Mouse (Mus musculus): ENCODE measurements around the gene Hoxb9. TPM values are rescaled to one million over a fixed set of nuclear protein-coding genes. Genes with fewer than 3 reads are reported as not detected.

The Hoxb9 gene
- total RNA-seq, 1 experiment from 2014 or later, result 0.30 TPM

- ATAC-seq (replicated peaks in 1 of 2; ENCODE audit: insufficient read depth in 1 of 2, low FRiP score in 2 of 2, low TSS enrichment in 1 of 2, low read depth in 1 of 2, poor library complexity in 2 of 2, severe bottlenecking in 2 of 2), result no peak
Observed at GRCm38 (mm10) chr11:96263636-96264389, 7.4 kb upstream of the Hoxb9 start.

- ATAC-seq (replicated peaks in 1 of 2; ENCODE audit: insufficient read depth in 1 of 2, low FRiP score in 2 of 2, low TSS enrichment in 1 of 2, low read depth in 1 of 2, poor library complexity in 2 of 2, severe bottlenecking in 2 of 2), result no peak
Observed at GRCm38 (mm10) chr11:96264390-96265020, 6.8 kb upstream of the Hoxb9 start.

GRCm38 (mm10) chr11:96265954-96266353 is 5.3 kb upstream of the Hoxb9 start:
- no peak for ATAC-seq (replicated peaks in 1 of 2; ENCODE audit: insufficient read depth in 1 of 2, low FRiP score in 2 of 2, low TSS enrichment in 1 of 2, low read depth in 1 of 2, poor library complexity in 2 of 2, severe bottlenecking in 2 of 2)

GRCm38 (mm10) chr11:96267021-96267920 is 4.0 kb upstream of the Hoxb9 start:
- no peak for ATAC-seq (replicated peaks in 1 of 2; ENCODE audit: insufficient read depth in 1 of 2, low FRiP score in 2 of 2, low TSS enrichment in 1 of 2, low read depth in 1 of 2, poor library complexity in 2 of 2, severe bottlenecking in 2 of 2)

- no peak for ATAC-seq (replicated peaks in 1 of 2; ENCODE audit: insufficient read depth in 1 of 2, low FRiP score in 2 of 2, low TSS enrichment in 1 of 2, low read depth in 1 of 2, poor library complexity in 2 of 2, severe bottlenecking in 2 of 2)
Observed at GRCm38 (mm10) chr11:96268031-96268745, 3.1 kb upstream of the Hoxb9 start.

- ATAC-seq (replicated peaks in 1 of 2; ENCODE audit: insufficient read depth in 1 of 2, low FRiP score in 2 of 2, low TSS enrichment in 1 of 2, low read depth in 1 of 2, poor library complexity in 2 of 2, severe bottlenecking in 2 of 2), result peak; percentile 9 to 42; a peak in 1 of 4 replicates
Observed at GRCm38 (mm10) chr11:96269869-96270268, 1.4 kb upstream of the Hoxb9 start.

GRCm38 (mm10) chr11:96271541-96272011 is 319 bp downstream of the Hoxb9 start:
- ATAC-seq (replicated peaks in 1 of 2; ENCODE audit: insufficient read depth in 1 of 2, low FRiP score in 2 of 2, low TSS enrichment in 1 of 2, low read depth in 1 of 2, poor library complexity in 2 of 2, severe bottlenecking in 2 of 2), result no peak

GRCm38 (mm10) chr11:96272024-96272921 is 1.0 kb downstream of the Hoxb9 start:
- ATAC-seq (replicated peaks in 1 of 2; ENCODE audit: insufficient read depth in 1 of 2, low FRiP score in 2 of 2, low TSS enrichment in 1 of 2, low read depth in 1 of 2, poor library complexity in 2 of 2, severe bottlenecking in 2 of 2), result no peak

GRCm38 (mm10) chr11:96274428-96274827 is 3.2 kb downstream of the Hoxb9 start:
- no peak for ATAC-seq (replicated peaks in 1 of 2; ENCODE audit: insufficient read depth in 1 of 2, low FRiP score in 2 of 2, low TSS enrichment in 1 of 2, low read depth in 1 of 2, poor library complexity in 2 of 2, severe bottlenecking in 2 of 2)

GRCm38 (mm10) chr11:96275896-96276295 is 4.6 kb downstream of the Hoxb9 start:
- ATAC-seq (replicated peaks in 1 of 2; ENCODE audit: insufficient read depth in 1 of 2, low FRiP score in 2 of 2, low TSS enrichment in 1 of 2, low read depth in 1 of 2, poor library complexity in 2 of 2, severe bottlenecking in 2 of 2), result no peak

GRCm38 (mm10) chr11:96277151-96278044 is 6.1 kb downstream of the Hoxb9 start:
- no peak for ATAC-seq (replicated peaks in 1 of 2; ENCODE audit: insufficient read depth in 1 of 2, low FRiP score in 2 of 2, low TSS enrichment in 1 of 2, low read depth in 1 of 2, poor library complexity in 2 of 2, severe bottlenecking in 2 of 2)

- no peak for ATAC-seq (replicated peaks in 1 of 2; ENCODE audit: insufficient read depth in 1 of 2, low FRiP score in 2 of 2, low TSS enrichment in 1 of 2, low read depth in 1 of 2, poor library complexity in 2 of 2, severe bottlenecking in 2 of 2)
Observed at GRCm38 (mm10) chr11:96278324-96278723, 7.1 kb downstream of the Hoxb9 start.

GRCm38 (mm10) chr11:96278773-96279172 is 7.5 kb downstream of the Hoxb9 start:
- ATAC-seq (replicated peaks in 1 of 2; ENCODE audit: insufficient read depth in 1 of 2, low FRiP score in 2 of 2, low TSS enrichment in 1 of 2, low read depth in 1 of 2, poor library complexity in 2 of 2, severe bottlenecking in 2 of 2), result peak; percentile 76 to 80; a peak in 3 of 4 replicates

- ATAC-seq (replicated peaks in 1 of 2; ENCODE audit: insufficient read depth in 1 of 2, low FRiP score in 2 of 2, low TSS enrichment in 1 of 2, low read depth in 1 of 2, poor library complexity in 2 of 2, severe bottlenecking in 2 of 2), result no peak
Observed at GRCm38 (mm10) chr11:96279421-96280233, 8.4 kb downstream of the Hoxb9 start.

Measured in hematopoietic stem cell, adult 5-6 weeks (primary cell).